Mouse (Mus musculus) kidney, adult 2 months (tissue): Measurements from ENCODE around the gene Slc44a1.

Source experiments
- CTCF ChIP-seq: fragments of 200-500 bp; conservative IDR thresholded peaks from 2 replicates; pipeline ENCODE4 v1.5.1; 2011; ENCODE audit warnings: low read depth, mild to moderate bottlenecking, control low read depth, low read length, moderate library complexity, mixed read lengths; ENCODE audit not compliant: insufficient read depth, insufficient read length
- POLR2A ChIP-seq: fragments of 200-500 bp; IDR thresholded peaks from one replicate; pipeline ENCODE4 v1.6.1; 2011; ENCODE audit warnings: low read depth, low read length, control low read depth

DNA sequence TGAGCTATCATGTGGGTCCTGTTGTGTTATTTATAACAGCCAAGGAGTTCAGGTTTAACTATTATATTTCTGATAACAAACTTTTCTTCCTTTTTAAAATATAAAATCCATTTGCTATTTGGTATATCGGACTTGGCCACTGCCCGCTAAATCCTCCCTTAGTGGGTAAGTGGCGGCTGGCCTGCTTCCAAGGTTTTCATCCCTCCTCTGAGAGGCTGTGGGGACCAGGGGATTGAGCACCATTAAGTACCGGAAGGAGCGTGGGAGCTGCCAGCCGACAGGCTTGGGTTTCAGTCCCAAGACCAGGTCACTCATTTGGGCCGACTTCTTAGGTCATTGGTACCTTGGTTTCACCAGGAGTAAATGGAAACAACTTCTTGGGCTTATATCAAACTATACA is 10.5 kb downstream of the Slc44a1 start:
- TF ChIP-seq CTCF: no peak
- no peak for TF ChIP-seq POLR2A
